Mouse (Mus musculus): ENCODE measurements around the gene Hsd17b13.
"Not testable (repeated sequence)": the region's sequence is repeated elsewhere in the genome, so short reads cannot be mapped to it uniquely, and the experiment has no call there.

Hsd17b13 gene

GRCm38 (mm10) chr5:103939856-103940255 lies 37.4 kb downstream of the Hsd17b13 start:
- ChIA-PET POLR2A (interaction anchor here in 2 of 4 experiments (0.9 to 1.3 kb wide), 2 partner anchors 12 to 15 kb away, joined by 3 read pairs; no protein-coding TSS in a partner anchor), CTCF (interaction anchor here in 3 of 4 experiments (1.0 to 4.8 kb wide), 3 partner anchors 13 kb away, joined by 4 to 33 read pairs (median 11); no protein-coding TSS in a partner anchor)

GRCm38 (mm10) chr5:103939350-103939652 lies 37.9 kb downstream of the Hsd17b13 start:
- CTCF ChIA-PET = interaction anchor here (0.6 to 4.8 kb wide), 4 partner anchors 12 to 149 kb away, joined by 4 to 33 read pairs (median 8); no protein-coding TSS in a partner anchor
- POLR2A ChIA-PET = interaction anchor here in 3 of 4 experiments (0.6 to 1.3 kb wide), 4 partner anchors 12 to 612 kb away, joined by 3 read pairs; no protein-coding TSS in a partner anchor

GRCm38 (mm10) chr5:103938547-103939349 lies 38.5 kb downstream of the Hsd17b13 start:
- CTCF ChIA-PET = interaction anchor here (0.5 to 4.8 kb wide), 8 partner anchors 11 to 283 kb away, joined by 3 to 33 read pairs (median 4); partner anchors contain the start of gene 1700016H13Rik (in 1 of the 4)
- POLR2A ChIA-PET = interaction anchor here in 3 of 4 experiments (0.6 to 1.3 kb wide), 6 partner anchors 11 to 611 kb away, joined by 3 to 4 read pairs (median 3); no protein-coding TSS in a partner anchor

DNA sequence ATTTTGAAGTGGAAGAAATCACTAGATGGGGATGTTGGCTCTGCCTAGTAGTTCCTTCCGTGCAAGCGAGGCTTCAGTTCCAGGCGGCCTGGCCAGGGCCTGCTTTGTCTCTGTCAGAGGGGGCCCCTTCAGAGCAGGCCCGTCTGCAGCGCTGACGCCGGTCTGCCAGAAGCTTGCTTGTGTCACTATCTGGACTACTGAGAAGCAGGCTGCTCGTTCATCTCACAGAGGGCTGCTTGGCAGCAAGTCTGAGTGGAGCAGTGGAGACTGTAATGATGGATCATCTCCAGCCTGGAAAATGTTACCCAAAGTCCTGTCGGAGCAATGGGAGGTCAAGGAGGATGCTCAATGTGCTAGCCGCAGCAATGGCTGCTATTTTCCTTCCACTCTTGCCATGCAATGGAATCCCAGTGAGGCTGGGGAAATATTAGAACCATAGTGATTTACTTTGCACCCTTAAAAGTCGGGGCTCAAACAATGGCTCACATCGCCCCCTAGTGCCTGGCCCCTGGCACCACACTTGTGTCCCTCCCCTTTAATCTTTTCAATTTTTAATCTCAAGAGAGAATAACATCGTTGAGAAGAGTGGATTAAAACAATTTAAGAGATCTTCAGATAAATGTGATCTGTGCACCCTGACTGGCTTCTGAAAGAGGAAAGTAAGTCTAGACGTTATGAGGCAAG lies 40.2 kb downstream of the Hsd17b13 start:
- ChIA-PET POLR2A (no interaction called here), CTCF (interaction anchor here in 3 of 4 experiments (0.5 to 4.8 kb wide), 4 partner anchors 10 to 293 kb away, joined by 3 to 33 read pairs (median 4); no protein-coding TSS in a partner anchor)

- POLR2A ChIA-PET = interaction anchor here in 3 of 4 experiments (0.9 to 1.3 kb wide), 3 partner anchors 22 to 207 kb away, joined by 3 to 4 read pairs (median 3); no protein-coding TSS in a partner anchor
- CTCF ChIA-PET = not testable (repeated sequence)
These were observed 45.3 kb downstream of the Hsd17b13 start for GRCm38 (mm10) chr5:103931924-103932323.

DNA sequence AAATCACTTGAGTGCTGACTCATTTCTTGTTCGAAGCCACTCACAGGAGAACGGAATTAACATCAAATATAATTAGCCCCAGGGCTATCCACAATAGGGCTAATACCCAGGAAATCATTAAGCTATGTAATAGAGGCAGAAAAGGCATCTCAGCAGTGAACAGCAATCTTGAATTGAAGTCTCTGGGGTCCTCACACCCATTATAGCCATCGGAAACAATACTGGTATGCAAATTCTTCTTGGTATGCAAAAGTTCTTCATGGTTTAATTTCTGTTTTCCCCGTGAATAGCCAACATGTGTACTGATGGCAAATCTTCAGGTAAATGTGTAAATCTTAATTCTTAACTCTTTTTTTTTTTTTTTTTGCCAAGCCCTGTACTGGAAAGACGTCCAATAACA lies 46.7 kb downstream of the Hsd17b13 start:
- ChIA-PET POLR2A (interaction anchor here in 2 of 4 experiments (0.8 to 1.3 kb wide), 2 partner anchors 19 to 528 kb away, joined by 3 to 4 read pairs; partner anchors contain the start of gene Klhl8 (in 1 of the 2)), CTCF (no interaction called here)

- POLR2A ChIA-PET = interaction anchor here in 3 of 4 experiments (0.7 to 2.1 kb wide), 8 partner anchors 9 to 238 kb away, joined by 3 to 6 read pairs (median 4); partner anchors contain the start of gene Klhl8 (in 1 of the 3)
- CTCF ChIA-PET = interaction anchor here (0.6 to 3.8 kb wide), 40 partner anchors 10 to 544 kb away, joined by 3 to 35 read pairs (median 4); partner anchors contain the start of genes 1700016H13Rik (in 2 of the 4), Ptpn13 (in 2 of the 4), Klhl8 (in 1 of the 4) and Sparcl1 (in 1 of the 4)
These were observed 49.0 kb downstream of the Hsd17b13 start for GRCm38 (mm10) chr5:103928196-103928550.

- CTCF ChIA-PET = interaction anchor here (0.5 to 3.8 kb wide), 123 partner anchors 9 to 1804 kb away, joined by 3 to 35 read pairs (median 4); partner anchors contain the start of genes Klhl8 (in 4 of the 4), 1700016H13Rik (in 2 of the 4), Hsd17b11 (in 2 of the 4) and Ptpn13 (in 2 of the 4)
- POLR2A ChIA-PET = interaction anchor here in 3 of 4 experiments (0.6 to 2.1 kb wide), 19 partner anchors 10 to 336 kb away, joined by 3 to 7 read pairs (median 3); partner anchors contain the start of gene Klhl8 (in 1 of the 3)
These were observed 49.6 kb downstream of the Hsd17b13 start for GRCm38 (mm10) chr5:103927429-103928195.

GRCm38 (mm10) chr5:103926398-103926797 lies 50.8 kb downstream of the Hsd17b13 start:
- ChIA-PET CTCF (interaction anchor here (0.5 to 3.8 kb wide), 54 partner anchors 8 to 1805 kb away, joined by 3 to 35 read pairs (median 4); partner anchors contain the start of genes 1700016H13Rik (in 2 of the 4) and Klhl8 (in 2 of the 4)), POLR2A (interaction anchor here (0.6 to 2.1 kb wide), 7 partner anchors 10 to 334 kb away, joined by 3 to 6 read pairs (median 3); no protein-coding TSS in a partner anchor)

DNA sequence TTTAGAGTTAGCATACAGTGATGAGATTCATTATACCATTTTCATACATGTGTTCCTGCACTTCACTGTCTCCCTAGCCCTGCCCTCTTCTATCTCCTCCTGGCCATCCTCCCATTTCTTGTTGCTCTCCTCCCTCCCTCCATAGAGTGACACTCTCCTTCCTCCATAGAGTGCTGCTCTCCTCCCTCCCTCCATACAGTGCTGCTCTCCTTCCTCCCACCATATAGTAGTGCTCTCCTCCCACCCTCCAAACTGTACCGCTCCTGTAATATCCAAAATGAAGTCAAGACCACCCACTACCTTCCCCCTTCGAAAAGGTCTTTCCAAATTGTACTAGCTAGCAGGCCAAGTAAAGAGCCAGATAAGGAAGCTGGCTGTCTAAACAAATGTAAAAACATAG lies 53.5 kb downstream of the Hsd17b13 start:
- ChIA-PET CTCF (interaction anchor here in 1 of 4 experiments (0.6 kb wide), 1 partner anchor 264 kb away, joined by 3 read pairs; no protein-coding TSS in a partner anchor), POLR2A (no interaction called here)

GRCm38 (mm10) chr5:103923101-103923500 lies 54.1 kb downstream of the Hsd17b13 start:
- ChIA-PET CTCF (interaction anchor here in 1 of 4 experiments (0.6 kb wide), 1 partner anchor 264 kb away, joined by 3 read pairs; no protein-coding TSS in a partner anchor), POLR2A (interaction anchor here in 1 of 4 experiments (1.4 kb wide), 1 partner anchor 13 kb away, joined by 5 read pairs; no protein-coding TSS in a partner anchor)

DNA sequence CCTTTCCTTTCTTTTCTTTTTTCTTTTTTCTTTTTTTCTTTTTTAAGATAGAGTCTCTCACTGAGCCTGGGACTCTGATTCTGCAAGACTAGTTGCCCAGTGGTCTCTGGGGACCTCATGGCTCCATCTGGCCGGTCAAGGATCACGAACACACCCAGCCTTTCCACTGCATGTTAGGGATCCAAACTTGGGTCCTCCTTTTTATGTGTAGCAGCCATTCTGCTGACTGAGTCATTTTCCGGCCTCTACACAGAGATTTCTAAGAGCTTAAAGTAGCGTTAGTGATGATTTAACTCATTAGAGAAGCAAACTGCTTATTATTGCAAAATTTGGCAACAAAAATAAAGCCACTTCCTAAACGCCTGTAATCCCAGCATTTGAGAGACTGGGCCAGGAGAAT lies 54.8 kb downstream of the Hsd17b13 start:
- ChIA-PET POLR2A (interaction anchor here in 1 of 4 experiments (0.6 to 1.4 kb wide), 2 partner anchors 12 to 13 kb away, joined by 3 to 5 read pairs; no protein-coding TSS in a partner anchor), CTCF (no interaction called here)

DNA sequence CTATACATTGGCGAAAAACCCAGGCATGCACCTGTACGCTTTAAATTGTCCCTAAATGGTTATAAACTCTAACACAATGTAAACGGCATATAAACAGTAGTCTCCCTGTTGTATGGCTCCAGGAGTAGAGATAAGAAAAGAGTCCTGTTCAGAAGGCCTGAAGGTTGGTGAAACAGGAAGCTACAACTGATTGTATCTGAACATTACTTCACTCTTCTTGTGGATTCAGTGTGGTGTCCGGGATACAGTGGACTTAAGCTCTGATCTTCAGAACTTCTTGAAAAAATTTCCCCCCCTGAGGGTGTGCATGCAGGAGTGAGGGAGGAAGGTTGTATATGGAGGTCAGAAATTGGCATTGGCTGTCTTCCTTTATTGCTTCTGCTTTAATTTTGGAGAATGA lies 57.7 kb downstream of the Hsd17b13 start:
- CTCF ChIA-PET = interaction anchor here in 1 of 4 experiments (2.5 kb wide), 1 partner anchor 8 kb away, joined by 12 read pairs; no protein-coding TSS in a partner anchor
- POLR2A ChIA-PET = interaction anchor here in 1 of 4 experiments (1.3 kb wide), 1 partner anchor 9 kb away, joined by 4 read pairs; no protein-coding TSS in a partner anchor

DNA sequence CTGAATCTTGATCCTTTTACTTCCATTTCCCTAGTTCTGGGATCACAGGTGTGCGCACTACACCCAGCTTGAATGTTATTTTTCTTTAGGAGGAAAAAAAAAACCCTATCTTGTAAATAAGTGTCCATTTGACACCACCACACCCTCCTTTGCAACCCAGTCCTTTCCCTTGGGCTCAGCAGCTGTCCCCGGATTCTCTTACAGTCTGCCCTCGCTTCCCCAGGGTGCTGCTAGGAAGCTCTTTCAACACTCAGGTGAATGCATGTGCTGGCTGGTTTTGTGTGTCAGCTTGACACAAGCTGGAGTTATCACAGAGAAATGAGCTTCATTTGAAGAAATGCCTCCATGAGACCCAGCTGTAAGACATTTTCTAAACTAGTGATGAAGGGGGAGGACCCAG lies 59.0 kb downstream of the Hsd17b13 start:
- CTCF ChIA-PET = interaction anchor here (1.0 to 2.5 kb wide), 7 partner anchors 9 to 62 kb away, joined by 3 to 12 read pairs (median 5); no protein-coding TSS in a partner anchor
- POLR2A ChIA-PET = interaction anchor here in 1 of 4 experiments (0.7 kb wide), 1 partner anchor 7 kb away, joined by 3 read pairs; the partner anchor contains the start of gene Klhl8

GRCm38 (mm10) chr5:103917357-103917895 lies 59.8 kb downstream of the Hsd17b13 start:
- ChIA-PET CTCF (interaction anchor here (1.1 to 2.5 kb wide), 5 partner anchors 9 to 61 kb away, joined by 3 to 12 read pairs (median 5); no protein-coding TSS in a partner anchor), POLR2A (no interaction called here)

DNA sequence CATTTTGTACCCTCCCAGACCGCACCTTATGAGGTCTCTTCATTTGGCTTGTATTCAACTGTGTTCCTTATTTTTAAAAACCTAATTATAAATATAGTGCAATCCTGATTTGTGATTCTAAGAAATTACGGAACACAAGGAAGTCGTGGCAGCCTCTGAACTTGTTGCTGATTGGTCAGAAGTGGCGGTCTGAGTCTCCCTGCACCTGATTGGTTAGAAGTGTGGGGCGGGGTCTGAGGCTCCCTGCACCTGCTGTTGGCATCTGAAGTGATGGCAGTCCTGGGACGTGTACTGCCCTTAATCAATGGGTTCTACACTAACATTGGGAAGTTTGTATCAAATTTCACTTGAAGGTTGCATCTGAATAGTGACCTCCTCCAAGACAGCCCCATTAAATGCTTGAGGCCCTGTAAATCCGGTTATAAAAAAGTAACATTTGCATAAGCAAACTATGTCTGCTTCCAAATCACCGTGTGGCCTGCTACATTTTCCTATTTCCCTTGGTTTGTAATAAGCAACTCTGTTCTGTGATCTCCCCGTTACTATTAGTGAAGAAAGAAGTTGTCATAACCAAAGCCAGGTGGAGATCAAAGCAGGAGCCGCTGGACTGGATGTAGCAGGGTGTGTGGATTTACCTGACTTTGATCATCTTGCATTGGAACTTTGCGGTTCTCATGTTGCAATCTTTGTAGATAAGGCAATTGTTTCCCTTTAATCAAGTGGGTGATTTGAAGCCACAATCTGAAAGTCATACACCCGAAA lies 60.4 kb downstream of the Hsd17b13 start:
- ChIA-PET CTCF (interaction anchor here in 3 of 4 experiments (1.0 to 2.5 kb wide), 6 partner anchors 10 to 11 kb away, joined by 3 to 12 read pairs (median 10); no protein-coding TSS in a partner anchor), POLR2A (interaction anchor here in 2 of 4 experiments (0.6 to 1.5 kb wide), 2 partner anchors 11 to 90 kb away, joined by 6 to 9 read pairs; no protein-coding TSS in a partner anchor)
